Mouse (Mus musculus): ENCODE measurements around the gene Kirrel2. TPM values are rescaled to one million over a fixed set of nuclear protein-coding genes. Genes with fewer than 3 reads are reported as not detected.

Gene Kirrel2
- polyA plus RNA-seq, 1 experiment = not detected

GRCm38 (mm10) chr7:30420673-30421072 is 36.8 kb downstream of the Kirrel2 start:
- Histone ChIP-seq H3K27me3 (ENCODE audit: control insufficient read depth, insufficient read depth, insufficient read length) (peaks cover 38% of the 10 kb centered on the region), H3K36me3 (ENCODE audit: control insufficient read depth, insufficient read depth) (no peaks in the 10 kb centered on the region)
- no peak for TF ChIP-seq MAX (IDR thresholded peaks at IDR 0.05)
- TF ChIP-seq MYOD1 (IDR thresholded peaks at IDR 0.05; ENCODE audit: control insufficient read depth, insufficient read length, low read depth) = no peak

GRCm38 (mm10) chr7:30419561-30420499 is 37.7 kb downstream of the Kirrel2 start, which contains the start of gene Hcst:
TSS of gene Hcst (minus strand) at chr7:30419854.
- no peak for TF ChIP-seq CTCF (IDR thresholded peaks at IDR 0.05; ENCODE audit: control insufficient read depth, insufficient read depth, insufficient read length)
- no peak for TF ChIP-seq MYOG (IDR thresholded peaks at IDR 0.05; ENCODE audit: control insufficient read depth, extremely low read depth, insufficient read length)
- Histone ChIP-seq H3K79me3 (ENCODE audit: low read depth) (no peaks in the 10 kb centered on the region), H3K27me3 (ENCODE audit: control insufficient read depth, insufficient read depth, insufficient read length) (peaks cover 32% of the 10 kb centered on the region), H3K36me3 (ENCODE audit: control insufficient read depth, insufficient read depth) (no peaks in the 10 kb centered on the region), H3K4me3 (ENCODE audit: insufficient read depth, poor library complexity, severe bottlenecking) (no peak within 1 kb of the TSS), H3K79me2 (ENCODE audit: control insufficient read depth, insufficient read depth) (no peaks in the 10 kb centered on the region), H3ac (ENCODE audit: control insufficient read depth, insufficient read length, low read depth) (no peak within 1 kb of the TSS)

More at GRCm38 (mm10) chr7:30420673-30421072, 36.8 kb downstream of the Kirrel2 start:
- no peak overlapping the region for H3ac ChIP-seq (ENCODE audit: control insufficient read depth, insufficient read length, low read depth)
- H3K79me2 ChIP-seq (ENCODE audit: control insufficient read depth, insufficient read depth) = no peaks in the 10 kb centered on the region
- H3K4me3 ChIP-seq (ENCODE audit: insufficient read depth, poor library complexity, severe bottlenecking) = no peak overlapping the region
- H3K79me3 ChIP-seq (ENCODE audit: low read depth) = no peaks in the 10 kb centered on the region

GRCm38 (mm10) chr7:30417856-30418255 is 39.6 kb downstream of the Kirrel2 start:
- no peaks in the 10 kb centered on the region for H3K36me3 ChIP-seq (ENCODE audit: control insufficient read depth, insufficient read depth)
- no peaks in the 10 kb centered on the region for H3K79me2 ChIP-seq (ENCODE audit: control insufficient read depth, insufficient read depth)
- peaks cover 21% of the 10 kb centered on the region for H3K27me3 ChIP-seq (ENCODE audit: control insufficient read depth, insufficient read depth, insufficient read length)
- no peak overlapping the region for H3K4me3 ChIP-seq (ENCODE audit: insufficient read depth, poor library complexity, severe bottlenecking)
- H3ac ChIP-seq (ENCODE audit: control insufficient read depth, insufficient read length, low read depth) = no peak overlapping the region
- TF ChIP-seq MAX (IDR thresholded peaks at IDR 0.05) (no peak), USF1 (IDR thresholded peaks at IDR 0.05; ENCODE audit: low read depth) (no peak), MYOD1 (IDR thresholded peaks at IDR 0.05; ENCODE audit: control insufficient read depth, insufficient read length, low read depth) (no peak), CEBPB (IDR thresholded peaks at IDR 0.05; ENCODE audit: low read depth) (no peak), MYOG (IDR thresholded peaks at IDR 0.05; ENCODE audit: control insufficient read depth, extremely low read depth, insufficient read length) (no peak), CTCF (IDR thresholded peaks at IDR 0.05; ENCODE audit: control insufficient read depth, insufficient read depth, insufficient read length) (no peak), FOSL1 (IDR thresholded peaks at IDR 0.05; ENCODE audit: insufficient read depth, low read length, poor library complexity, severe bottlenecking) (no peak)
- H3K79me3 ChIP-seq (ENCODE audit: low read depth) = no peaks in the 10 kb centered on the region

GRCm38 (mm10) chr7:30413596-30413995 is 43.9 kb downstream of the Kirrel2 start, which contains the start of gene Tyrobp:
TSS of gene Tyrobp (plus strand) at chr7:30413760.
- TF ChIP-seq MAX (IDR thresholded peaks at IDR 0.05) = no peak
- no peak for TF ChIP-seq MYOD1 (IDR thresholded peaks at IDR 0.05; ENCODE audit: control insufficient read depth, insufficient read length, low read depth)
- no peak for TF ChIP-seq USF1 (IDR thresholded peaks at IDR 0.05; ENCODE audit: low read depth)
- TF ChIP-seq CEBPB (IDR thresholded peaks at IDR 0.05; ENCODE audit: low read depth) = no peak
- TF ChIP-seq MYOG (IDR thresholded peaks at IDR 0.05; ENCODE audit: control insufficient read depth, extremely low read depth, insufficient read length) = no peak
- no peak for TF ChIP-seq CTCF (IDR thresholded peaks at IDR 0.05; ENCODE audit: control insufficient read depth, insufficient read depth, insufficient read length)
- TF ChIP-seq FOSL1 (IDR thresholded peaks at IDR 0.05; ENCODE audit: insufficient read depth, low read length, poor library complexity, severe bottlenecking) = no peak

GRCm38 (mm10) chr7:30412735-30413147 is 44.7 kb downstream of the Kirrel2 start:
- Histone ChIP-seq H3K79me2 (ENCODE audit: control insufficient read depth, insufficient read depth) (no peaks in the 10 kb centered on the region), H3K79me3 (ENCODE audit: low read depth) (no peaks in the 10 kb centered on the region), H3ac (ENCODE audit: control insufficient read depth, insufficient read length, low read depth) (no peak overlapping the region), H3K4me3 (ENCODE audit: insufficient read depth, poor library complexity, severe bottlenecking) (no peak overlapping the region), H3K36me3 (ENCODE audit: control insufficient read depth, insufficient read depth) (no peaks in the 10 kb centered on the region), H3K27me3 (ENCODE audit: control insufficient read depth, insufficient read depth, insufficient read length) (peaks cover 24% of the 10 kb centered on the region)
- no peak for TF ChIP-seq MYOG (IDR thresholded peaks at IDR 0.05; ENCODE audit: control insufficient read depth, extremely low read depth, insufficient read length)
- no peak for TF ChIP-seq FOSL1 (IDR thresholded peaks at IDR 0.05; ENCODE audit: insufficient read depth, low read length, poor library complexity, severe bottlenecking)
- no peak for TF ChIP-seq MAX (IDR thresholded peaks at IDR 0.05)
- no peak for TF ChIP-seq USF1 (IDR thresholded peaks at IDR 0.05; ENCODE audit: low read depth)
- no peak for TF ChIP-seq CTCF (IDR thresholded peaks at IDR 0.05; ENCODE audit: control insufficient read depth, insufficient read depth, insufficient read length)
- no peak for TF ChIP-seq CEBPB (IDR thresholded peaks at IDR 0.05; ENCODE audit: low read depth)
- TF ChIP-seq MYOD1 (IDR thresholded peaks at IDR 0.05; ENCODE audit: control insufficient read depth, insufficient read length, low read depth) = no peak

More at GRCm38 (mm10) chr7:30413596-30413995, 43.9 kb downstream of the Kirrel2 start, which contains the start of gene Tyrobp:
- Histone ChIP-seq H3ac (ENCODE audit: control insufficient read depth, insufficient read length, low read depth) (no peak within 1 kb of the TSS), H3K36me3 (ENCODE audit: control insufficient read depth, insufficient read depth) (no peaks in the 10 kb centered on the region), H3K79me2 (ENCODE audit: control insufficient read depth, insufficient read depth) (no peaks in the 10 kb centered on the region), H3K4me3 (ENCODE audit: insufficient read depth, poor library complexity, severe bottlenecking) (no peak within 1 kb of the TSS), H3K27me3 (ENCODE audit: control insufficient read depth, insufficient read depth, insufficient read length) (peaks cover 23% of the 10 kb centered on the region), H3K79me3 (ENCODE audit: low read depth) (no peaks in the 10 kb centered on the region)
